Mouse (Mus musculus): ENCODE measurements around the gene Hps6.

Gene Hps6

GRCm38 (mm10) chr19:46045696-46046311 is 42.5 kb downstream of the Hps6 start:
- DNase-seq, result peak; percentile 88

GRCm38 (mm10) chr19:46046621-46047025 is 43.3 kb downstream of the Hps6 start:
- DNase-seq, result peak; percentile 74

GRCm38 (mm10) chr19:46047426-46047825 is 44.1 kb downstream of the Hps6 start:
- no peak for DNase-seq

GRCm38 (mm10) chr19:46049129-46049528 is 45.8 kb downstream of the Hps6 start:
- DNase-seq, result no peak

GRCm38 (mm10) chr19:46050462-46050861 is 47.2 kb downstream of the Hps6 start:
- no peak for DNase-seq
